Mouse (Mus musculus) CD4-positive, CD25-positive, alpha-beta regulatory T cell, adult 4 months (primary cell): Measurements from ENCODE around the gene Fmo1. TPM values are rescaled to one million over a fixed set of nuclear protein-coding genes. Genes with fewer than 3 reads are reported as not detected.
"Not testable (repeated sequence)": the region's sequence is repeated elsewhere in the genome, so short reads cannot be mapped to it uniquely, and the experiment has no call there.

Experiments used
- ATAC-seq: one replicate; pipeline ENCODE4 v1.8.0; 2017
- polyA plus RNA-seq, 2 experiments: library from polyadenylated mRNA; unstranded; fragments of 100-300 nt; shearing (Covaris generic); gene quantifications; one replicate each; pipeline ENCODE4 v1.2.1; 2017

Gene Fmo1
- polyA plus RNA-seq, 2 experiments from 2014 or later: 0.22 to 0.72 TPM

DNA sequence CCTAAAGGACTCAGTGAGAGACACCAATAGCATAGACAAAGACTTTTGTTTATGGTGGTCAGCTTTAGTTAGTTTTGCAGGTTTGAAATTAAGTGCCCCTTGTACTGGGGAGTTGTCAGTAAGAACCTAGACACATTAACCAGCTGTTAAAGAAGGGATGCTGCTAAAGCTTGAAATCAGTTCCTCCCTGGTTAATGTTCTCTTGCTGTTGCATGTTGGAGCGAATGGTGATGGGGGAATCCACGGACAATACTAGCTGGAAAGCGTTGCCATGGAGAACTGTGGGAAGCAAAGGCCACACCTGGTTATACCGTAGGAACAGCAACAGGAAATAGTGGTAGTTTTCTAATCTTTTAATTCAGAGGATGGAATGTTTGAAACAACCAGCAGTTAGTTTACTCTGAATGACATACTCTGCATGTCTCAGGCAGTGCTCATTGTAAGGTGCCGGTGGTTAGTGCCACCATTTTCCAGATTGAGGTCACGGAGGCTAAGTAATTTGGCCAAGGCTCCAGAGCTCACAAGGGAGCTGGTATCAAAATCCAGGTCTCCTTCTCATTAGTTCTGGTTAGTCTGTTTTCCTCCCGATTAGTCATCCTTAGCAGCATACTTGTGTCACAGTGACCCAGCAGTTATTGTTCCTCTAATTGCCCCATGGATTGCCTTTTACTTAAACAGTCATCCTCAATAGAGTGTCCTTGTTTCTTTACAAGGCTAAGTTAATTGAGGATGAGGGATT, 73.9 kb downstream of the Fmo1 start:
- no peak for ATAC-seq

DNA sequence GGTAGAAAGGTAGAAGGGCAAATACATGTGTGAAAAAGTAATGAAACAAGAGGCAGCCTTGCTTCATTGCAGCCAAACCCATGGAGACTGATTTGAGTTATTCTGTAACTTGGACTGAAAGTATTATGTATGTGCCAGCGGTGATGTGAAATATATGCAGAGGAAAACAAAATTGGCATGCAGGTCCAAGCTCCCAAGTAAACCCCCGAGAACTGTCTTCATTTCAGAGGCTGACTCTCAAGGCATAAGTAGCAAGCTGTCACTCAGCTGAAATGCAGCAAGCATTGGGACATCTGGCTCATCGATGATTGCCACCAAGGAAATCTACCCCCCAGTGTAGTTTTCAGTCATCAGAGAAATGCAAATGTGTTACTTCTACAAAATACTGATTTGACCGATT, 81.2 kb downstream of the Fmo1 start:
- no peak for ATAC-seq

DNA sequence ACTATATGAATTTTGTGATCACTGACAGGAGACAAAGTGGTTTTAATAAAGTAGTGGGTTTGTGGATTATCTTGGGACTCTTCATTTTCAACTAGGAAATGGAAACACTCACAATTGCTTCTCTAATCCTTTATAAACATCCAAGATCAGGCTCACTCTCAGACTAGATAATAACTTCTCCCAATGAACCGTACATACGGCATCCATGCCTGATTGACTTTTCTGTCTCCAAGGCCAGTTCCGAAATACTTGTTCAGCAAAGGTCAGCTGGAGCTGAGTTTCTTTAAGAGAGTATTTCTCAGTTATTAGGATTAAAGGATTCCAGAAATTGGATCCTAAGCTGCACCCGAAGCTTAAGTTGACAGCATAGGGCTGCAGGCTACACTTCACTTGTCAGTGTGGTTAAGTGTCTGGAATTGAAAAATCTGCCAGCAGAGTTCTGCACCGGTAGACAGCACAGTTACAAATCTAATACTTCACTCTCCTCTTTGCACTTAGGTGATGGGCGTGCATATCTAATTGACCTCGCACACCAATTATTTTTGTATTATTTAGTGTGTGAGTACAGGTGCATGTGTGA, 82.7 kb downstream of the Fmo1 start:
- no peak for ATAC-seq

DNA sequence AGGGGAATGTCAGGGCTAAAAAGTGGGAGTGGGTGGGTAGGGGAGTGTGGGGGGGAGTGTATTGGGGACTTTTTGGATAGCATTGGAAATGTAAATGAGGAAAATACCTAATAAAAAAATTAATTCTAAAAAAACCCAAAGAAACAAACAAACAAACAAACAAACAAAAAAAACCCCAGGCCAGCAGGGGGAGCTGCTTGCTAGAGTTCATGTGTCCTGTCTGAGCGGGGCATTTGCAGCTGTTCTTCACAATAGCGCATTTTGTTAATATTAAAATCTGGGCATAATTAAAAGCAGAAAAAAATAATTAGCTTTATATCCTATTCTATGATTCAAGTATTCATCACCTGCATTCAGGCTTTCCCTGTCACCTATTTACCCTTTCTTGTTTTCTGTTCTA, 85.4 kb downstream of the Fmo1 start:
- not testable (repeated sequence) for ATAC-seq

Other genes starting within 250 kb of the Fmo1 start
- gene Myoc, start 227.5 kb downstream of the Fmo1 start, polyA plus RNA-seq: not detected
- not detected for gene Myocos, start 208.4 kb downstream of the Fmo1 start, polyA plus RNA-seq
- gene Prrc2c, start 126.1 kb downstream of the Fmo1 start, polyA plus RNA-seq: 100 to 1,000 TPM; 259 to 407 TPM
- gene Fmo4, start 52.6 kb downstream of the Fmo1 start, polyA plus RNA-seq: not detected
- gene Fmo2, start 32.1 kb upstream of the Fmo1 start, polyA plus RNA-seq: not detected
- gene Fmo6, start 70.9 kb upstream of the Fmo1 start, polyA plus RNA-seq: not detected
- gene Fmo3, start 117.9 kb upstream of the Fmo1 start, polyA plus RNA-seq: not detected
- not detected for gene Mroh9, start 219.1 kb upstream of the Fmo1 start, polyA plus RNA-seq